Mouse (Mus musculus): ENCODE data around the gene Gm37240.

DNA sequence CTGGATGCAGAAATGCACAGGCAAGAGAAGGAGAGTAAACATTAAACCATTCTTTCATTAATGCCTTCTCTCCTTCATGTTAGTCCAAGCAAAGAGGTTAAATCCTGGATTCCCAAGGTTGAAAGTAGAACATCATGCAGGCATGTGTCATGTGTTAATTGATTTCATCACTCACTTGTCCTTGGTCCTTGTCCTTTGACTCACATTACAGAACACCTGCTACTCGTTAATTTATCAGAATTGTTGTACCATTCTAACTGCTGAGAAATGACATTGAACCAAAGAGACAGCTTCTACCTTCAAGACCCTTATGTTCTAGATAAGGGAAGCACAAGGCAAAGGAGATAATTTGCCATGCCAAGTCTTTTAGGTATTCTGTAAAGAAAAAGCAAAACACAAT is 835.1 kb downstream of the Gm37240 start:
- TF ChIP-seq POLR2A (IDR thresholded peaks at IDR 0.05; ENCODE audit: borderline replicate concordance, low read depth, low read length) (no peak), CTCF (IDR thresholded peaks at IDR 0.05; ENCODE audit: low read depth, low read length) (no peak)

Measured in bone marrow macrophage, adult 2 months (primary cell).